Mouse (Mus musculus) hindbrain, embryonic 13.5 days (tissue): ENCODE measurements at regions not wholly inside any gene's neighbourhood (a gene's known extent, or its start where the extent isn't known, plus 50 kb on each side); places are given as distances from the start of the nearest gene placed in this dataset.

ENCODE experiments used
- ATAC-seq: fragments of 200-750 bp; cut with Nextera tagmentation; 2 replicates; pipeline ENCODE4 v1.8.0; 2017; ENCODE audit warnings: moderate TSS enrichment; ENCODE audit not compliant: low FRiP score
- H3K27ac ChIP-seq: fragments of 300-500 bp; sonication (generic); 2 replicates; pipeline ENCODE4 v1.5.1; 2015; ENCODE audit warnings: inconsistent platforms, mild to moderate bottlenecking, moderate library complexity
- H3K27me3 ChIP-seq: fragments of 300-500 bp; sonication (generic); 2 replicates; pipeline ENCODE4 v1.6.1; 2015; ENCODE audit warnings: mild to moderate bottlenecking, inconsistent platforms
- H3K36me3 ChIP-seq: fragments of 300-500 bp; sonication (generic); 2 replicates; pipeline ENCODE4 v1.6.1; 2015; ENCODE audit warnings: mild to moderate bottlenecking, inconsistent platforms
- H3K4me1 ChIP-seq: fragments of 300-500 bp; sonication (generic); replicated peaks from 2 replicates; pipeline ENCODE4 v1.6.1; 2015; ENCODE audit warnings: inconsistent platforms
- H3K4me2 ChIP-seq: fragments of 300-500 bp; sonication (generic); 2 replicates; pipeline ENCODE4 v1.6.1; 2015; ENCODE audit warnings: inconsistent platforms, mild to moderate bottlenecking, moderate library complexity
- H3K4me3 ChIP-seq: fragments of 300-500 bp; sonication (generic); 2 replicates; pipeline ENCODE4 v1.5.1; 2015; ENCODE audit warnings: mild to moderate bottlenecking, inconsistent platforms
- H3K9ac ChIP-seq: fragments of 300-500 bp; sonication (generic); 2 replicates; pipeline ENCODE4 v1.6.1; 2015; ENCODE audit warnings: mild to moderate bottlenecking, inconsistent platforms
- H3K9me3 ChIP-seq: fragments of 300-500 bp; sonication (generic); 2 replicates; pipeline ENCODE4 v1.6.1; 2016; ENCODE audit warnings: inconsistent platforms
- WGBS: fragments of 180-500 bp; shearing (Covaris S2); methylation state at CpG from one replicate; pipeline ENCODE4 v1.1.7; 2015; 5-methylcytosine and 5-hydroxymethylcytosine counted together

- Histone ChIP-seq H3K4me2 (peak overlapping the region; percentile 26; the same call in 1 of the 2 replicates), H3K4me3 (no peak overlapping the region), H3K9ac (no peak overlapping the region), H3K9me3 (no peaks in the 10 kb centered on the region), H3K36me3 (no peaks in the 10 kb centered on the region), H3K4me1 (peaks cover 46% of the 10 kb centered on the region), H3K27me3 (no peaks in the 10 kb centered on the region), H3K27ac (peak overlapping the region; percentile 60)
- 18% methylated on average over 10 of the region's 10 CpGs for WGBS
- peak; percentile 53 for ATAC-seq
These were observed 715.6 kb upstream of the Car8 start for GRCm38 (mm10) chr4:8954356-8954914.

GRCm38 (mm10) chr4:8953181-8953580 lies 714.3 kb upstream of the Car8 start:
- WGBS = 86% methylated on average over 7 of the region's 7 CpGs
- no peak overlapping the region for H3K4me2 ChIP-seq
- no peak overlapping the region for H3K9ac ChIP-seq
- H3K27ac ChIP-seq = no peak overlapping the region
- H3K36me3 ChIP-seq = no peaks in the 10 kb centered on the region
- H3K4me1 ChIP-seq = peaks cover 43% of the 10 kb centered on the region
- no peaks in the 10 kb centered on the region for H3K9me3 ChIP-seq
- no peaks in the 10 kb centered on the region for H3K27me3 ChIP-seq
- H3K4me3 ChIP-seq = no peak overlapping the region
- ATAC-seq = no peak

GRCm38 (mm10) chr4:8949951-8950350 lies 711.1 kb upstream of the Car8 start:
- Histone ChIP-seq H3K9ac (no peak overlapping the region), H3K27me3 (no peaks in the 10 kb centered on the region), H3K4me2 (no peak overlapping the region), H3K9me3 (no peaks in the 10 kb centered on the region), H3K36me3 (no peaks in the 10 kb centered on the region), H3K4me1 (peaks cover 13% of the 10 kb centered on the region), H3K4me3 (no peak overlapping the region), H3K27ac (no peak overlapping the region)
- 50% methylated on average over 4 of the region's 4 CpGs for whole genome bisulfite sequencing
- ATAC-seq = no peak

GRCm38 (mm10) chr4:8949537-8949936 lies 710.7 kb upstream of the Car8 start:
- Histone ChIP-seq H3K4me2 (no peak overlapping the region), H3K27ac (no peak overlapping the region), H3K9ac (no peak overlapping the region), H3K36me3 (no peaks in the 10 kb centered on the region), H3K9me3 (no peaks in the 10 kb centered on the region), H3K4me3 (no peak overlapping the region), H3K4me1 (peaks cover 9% of the 10 kb centered on the region), H3K27me3 (no peaks in the 10 kb centered on the region)
- no peak for ATAC-seq
- 63% methylated on average over 5 of the region's 5 CpGs for WGBS

- H3K9me3 ChIP-seq = no peaks in the 10 kb centered on the region
- no peaks in the 10 kb centered on the region for H3K27me3 ChIP-seq
- H3K4me3 ChIP-seq = no peak overlapping the region
- peaks cover 4% of the 10 kb centered on the region; the same call in 1 of the 2 replicates for H3K4me1 ChIP-seq
- H3K9ac ChIP-seq = no peak overlapping the region
- H3K4me2 ChIP-seq = no peak overlapping the region
- WGBS = 97% methylated on average over 10 of the region's 10 CpGs
- ATAC-seq = no peak
- no peak overlapping the region for H3K27ac ChIP-seq
- no peaks in the 10 kb centered on the region for H3K36me3 ChIP-seq
These were observed 706.3 kb upstream of the Car8 start for GRCm38 (mm10) chr4:8945116-8945515.

- H3K36me3 ChIP-seq = no peaks in the 10 kb centered on the region
- peaks cover 22% of the 10 kb centered on the region for H3K4me1 ChIP-seq
- no peaks in the 10 kb centered on the region for H3K27me3 ChIP-seq
- H3K4me2 ChIP-seq = no peak overlapping the region
- no peak for ATAC-seq
- no peaks in the 10 kb centered on the region for H3K9me3 ChIP-seq
- no peak overlapping the region for H3K9ac ChIP-seq
- no peak overlapping the region for H3K4me3 ChIP-seq
- 65% methylated on average over 5 of the region's 5 CpGs for WGBS
- H3K27ac ChIP-seq = no peak overlapping the region
These were observed 704.2 kb upstream of the Car8 start for GRCm38 (mm10) chr4:8943080-8943479.

GRCm38 (mm10) chr4:8938948-8939411 lies 700.1 kb upstream of the Car8 start:
- Histone ChIP-seq H3K27me3 (no peaks in the 10 kb centered on the region), H3K4me1 (peaks cover 22% of the 10 kb centered on the region), H3K4me3 (no peak overlapping the region), H3K9me3 (no peaks in the 10 kb centered on the region), H3K27ac (no peak overlapping the region), H3K36me3 (no peaks in the 10 kb centered on the region), H3K9ac (no peak overlapping the region), H3K4me2 (no peak overlapping the region)
- ATAC-seq = no peak
- 61% methylated on average over 6 of the region's 6 CpGs for WGBS

- 0 out of 2 replicates have a peak, but pooled peaks cover 3% of the 10 kb centered on the region for H3K9me3 ChIP-seq
- H3K27me3 ChIP-seq = no peaks in the 10 kb centered on the region
- H3K27ac ChIP-seq = no peak overlapping the region
- ATAC-seq = no peak
- no peak overlapping the region for H3K4me2 ChIP-seq
- no peak overlapping the region for H3K4me3 ChIP-seq
- WGBS = 71% methylated on average over 2 of the region's 2 CpGs
- H3K36me3 ChIP-seq = no peaks in the 10 kb centered on the region
- peaks cover 19% of the 10 kb centered on the region for H3K4me1 ChIP-seq
- no peak overlapping the region for H3K9ac ChIP-seq
These were observed 697.1 kb upstream of the Car8 start for GRCm38 (mm10) chr4:8935899-8936298.

GRCm38 (mm10) chr4:8934541-8934940 lies 695.7 kb upstream of the Car8 start:
- Histone ChIP-seq H3K9ac (no peak overlapping the region), H3K36me3 (no peaks in the 10 kb centered on the region), H3K27ac (no peak overlapping the region), H3K4me1 (peaks cover 12% of the 10 kb centered on the region), H3K9me3 (0 out of 2 replicates have a peak, but pooled peaks cover 3% of the 10 kb centered on the region), H3K4me3 (no peak overlapping the region), H3K27me3 (no peaks in the 10 kb centered on the region), H3K4me2 (no peak overlapping the region)
- no peak for ATAC-seq
- 68% methylated on average over 1 of the region's 1 CpGs for WGBS

GRCm38 (mm10) chr4:8929346-8929745 lies 690.5 kb upstream of the Car8 start:
- WGBS = 58% methylated on average over 4 of the region's 4 CpGs
- H3K4me3 ChIP-seq = no peak overlapping the region
- no peak overlapping the region for H3K4me2 ChIP-seq
- no peaks in the 10 kb centered on the region for H3K27me3 ChIP-seq
- H3K36me3 ChIP-seq = no peaks in the 10 kb centered on the region
- ATAC-seq = no peak
- H3K4me1 ChIP-seq = peaks cover 14% of the 10 kb centered on the region
- 0 out of 2 replicates have a peak, but pooled peaks cover 3% of the 10 kb centered on the region for H3K9me3 ChIP-seq
- no peak overlapping the region for H3K9ac ChIP-seq
- H3K27ac ChIP-seq = peak overlapping the region; percentile 55; the same call in 1 of the 2 replicates

GRCm38 (mm10) chr4:8928551-8929305 lies 689.9 kb upstream of the Car8 start:
- H3K4me3 ChIP-seq = no peak overlapping the region
- no peak overlapping the region for H3K9ac ChIP-seq
- ATAC-seq = no peak
- 67% methylated on average over 17 of the region's 17 CpGs for WGBS
- peak overlapping the region; percentile 55 for H3K27ac ChIP-seq
- H3K27me3 ChIP-seq = no peaks in the 10 kb centered on the region
- no peaks in the 10 kb centered on the region for H3K36me3 ChIP-seq
- peaks cover 14% of the 10 kb centered on the region for H3K4me1 ChIP-seq
- H3K4me2 ChIP-seq = no peak overlapping the region
- H3K9me3 ChIP-seq = 0 out of 2 replicates have a peak, but pooled peaks cover 3% of the 10 kb centered on the region

- Histone ChIP-seq H3K27ac (no peak overlapping the region), H3K4me2 (no peak overlapping the region), H3K4me1 (peaks cover 27% of the 10 kb centered on the region), H3K36me3 (no peaks in the 10 kb centered on the region), H3K4me3 (no peak overlapping the region), H3K27me3 (no peaks in the 10 kb centered on the region), H3K9ac (no peak overlapping the region), H3K9me3 (0 out of 2 replicates have a peak, but pooled peaks cover 2% of the 10 kb centered on the region)
- WGBS = 35% methylated on average over 8 of the region's 8 CpGs
- no peak for ATAC-seq
These were observed 688.5 kb upstream of the Car8 start for GRCm38 (mm10) chr4:8927276-8927906.
